Mouse (Mus musculus) CH12F3 (cell line): ENCODE measurements around the gene Lepr.

Experiments
- in situ Hi-C: fragments of 300-500 bp; cut with MboI; formaldehyde crosslinking; loops from 2 replicates; pipeline ENCODE4 v1.14.3; 2020; ENCODE audit warnings: low sequenced_read_pairs

The Lepr gene

GRCm38 (mm10) chr4:101717367-101718121 is at the start of gene Lepr:
Gene Lepr (plus strand): TSS chr4:101717404.
- in situ Hi-C loops, result no loop called here

- in situ Hi-C loops, result loop anchor here (25.0 kb wide), 1 partner anchor 793 kb away; no protein-coding TSS in a partner anchor
Measured at GRCm38 (mm10) chr4:101669161-101669560, 48.0 kb upstream of the Lepr start.

GRCm38 (mm10) chr4:101669811-101670210 is 47.4 kb upstream of the Lepr start:
- in situ Hi-C loops, result loop anchor here (25.0 kb wide), 1 partner anchor 792 kb away; no protein-coding TSS in a partner anchor

- in situ Hi-C loops, result loop anchor here (25.0 kb wide), 1 partner anchor 788 kb away; no protein-coding TSS in a partner anchor
Measured at GRCm38 (mm10) chr4:101674790-101675189, 42.4 kb upstream of the Lepr start.

- in situ Hi-C loops, result no loop called here
Measured at GRCm38 (mm10) chr4:101675726-101676125, 41.5 kb upstream of the Lepr start.

- in situ Hi-C loops, result no loop called here
Measured at GRCm38 (mm10) chr4:101682620-101683019, 34.6 kb upstream of the Lepr start.

- in situ Hi-C loops, result no loop called here
Measured at GRCm38 (mm10) chr4:101683086-101683485, 34.1 kb upstream of the Lepr start.

- in situ Hi-C loops, result no loop called here
Measured at GRCm38 (mm10) chr4:101684821-101685220, 32.4 kb upstream of the Lepr start.

GRCm38 (mm10) chr4:101686227-101686810 is 30.9 kb upstream of the Lepr start:
- in situ Hi-C loops, result no loop called here

GRCm38 (mm10) chr4:101689241-101689640 is 28.0 kb upstream of the Lepr start:
- in situ Hi-C loops, result no loop called here

GRCm38 (mm10) chr4:101689645-101690044 is 27.6 kb upstream of the Lepr start:
- in situ Hi-C loops, result no loop called here

GRCm38 (mm10) chr4:101692892-101693291 is 24.3 kb upstream of the Lepr start:
- in situ Hi-C loops, result no loop called here

GRCm38 (mm10) chr4:101694529-101694928 is 22.7 kb upstream of the Lepr start:
- in situ Hi-C loops, result no loop called here

GRCm38 (mm10) chr4:101697236-101697635 is 20.0 kb upstream of the Lepr start:
- in situ Hi-C loops, result no loop called here

GRCm38 (mm10) chr4:101699423-101699822 is 17.8 kb upstream of the Lepr start:
- in situ Hi-C loops, result no loop called here

GRCm38 (mm10) chr4:101700892-101701640 is 16.1 kb upstream of the Lepr start:
- in situ Hi-C loops, result no loop called here

- in situ Hi-C loops, result no loop called here
Measured at GRCm38 (mm10) chr4:101705325-101705724, 11.9 kb upstream of the Lepr start.

- in situ Hi-C loops, result no loop called here
Measured at GRCm38 (mm10) chr4:101707234-101707633, 10.0 kb upstream of the Lepr start.

- in situ Hi-C loops, result no loop called here
Measured at GRCm38 (mm10) chr4:101707953-101708352, 9.3 kb upstream of the Lepr start.

GRCm38 (mm10) chr4:101710361-101710760 is 6.8 kb upstream of the Lepr start:
- in situ Hi-C loops, result no loop called here

GRCm38 (mm10) chr4:101711100-101711499 is 6.1 kb upstream of the Lepr start:
- in situ Hi-C loops, result no loop called here

- in situ Hi-C loops, result no loop called here
Measured at GRCm38 (mm10) chr4:101712563-101712962, 4.6 kb upstream of the Lepr start.
